Mouse (Mus musculus): ENCODE measurements around the gene Acaa1b. TPM values are rescaled to one million over a fixed set of nuclear protein-coding genes. Genes with fewer than 3 reads are reported as not detected.
A peak's percentile ranks its signal among the peaks of the same experiment; 100 is the strongest.

Gene Acaa1b
- polyA plus RNA-seq (2015; fragmentation: Nextera tagmentation; extraction: Ambion mirVana), result 1.2 and 1.6 TPM in 2 replicates

GRCm38 (mm10) chr9:119156278-119157201, at the start of gene Acaa1b:
TSS of gene Acaa1b (minus strand) at chr9:119157093.
- Histone ChIP-seq H3K9ac (peak within 1 kb of the TSS; percentile 31; the same call in 1 of the 2 replicates), H3K4me1 (no peaks in the 10 kb centered on the region), H3K9me3 (no peaks in the 10 kb centered on the region), H3K27ac (no peak within 1 kb of the TSS), H3K27me3 (peaks cover 22% of the 10 kb centered on the region; the same call in 1 of the 2 replicates), H3K4me2 (peak within 1 kb of the TSS; percentile 70), H3K36me3 (no peaks in the 10 kb centered on the region), H3K4me3 (peak within 1 kb of the TSS; percentile 46)
- ATAC-seq (ENCODE audit: borderline replicate concordance, extremely low read depth, low FRiP score, low TSS enrichment), result peak; percentile 81
- WGBS, result under 1% methylated on average over 65 of the region's 65 CpGs

- no peak for ATAC-seq (ENCODE audit: borderline replicate concordance, extremely low read depth, low FRiP score, low TSS enrichment)
- 70% methylated on average over 2 of the region's 2 CpGs for WGBS
Observed at GRCm38 (mm10) chr9:119206666-119207065, 49.8 kb upstream of the Acaa1b start.

GRCm38 (mm10) chr9:119205756-119206155, 48.9 kb upstream of the Acaa1b start:
- WGBS, result 86% methylated on average over 5 of the region's 5 CpGs

More at GRCm38 (mm10) chr9:119206666-119207065, 49.8 kb upstream of the Acaa1b start:
- Histone ChIP-seq H3K27ac (no peak overlapping the region), H3K27me3 (no peaks in the 10 kb centered on the region), H3K9me3 (no peaks in the 10 kb centered on the region), H3K4me3 (no peak overlapping the region), H3K36me3 (no peaks in the 10 kb centered on the region), H3K4me2 (no peak overlapping the region), H3K4me1 (no peaks in the 10 kb centered on the region), H3K9ac (no peak overlapping the region)

GRCm38 (mm10) chr9:119203617-119204016, 46.7 kb upstream of the Acaa1b start:
- Histone ChIP-seq H3K9ac (no peak overlapping the region), H3K27ac (no peak overlapping the region), H3K4me2 (no peak overlapping the region), H3K36me3 (no peaks in the 10 kb centered on the region), H3K27me3 (no peaks in the 10 kb centered on the region), H3K4me3 (no peak overlapping the region), H3K4me1 (no peaks in the 10 kb centered on the region), H3K9me3 (no peaks in the 10 kb centered on the region)
- 92% methylated on average over 9 of the region's 9 CpGs for WGBS
- ATAC-seq (ENCODE audit: borderline replicate concordance, extremely low read depth, low FRiP score, low TSS enrichment), result no peak

More at GRCm38 (mm10) chr9:119205756-119206155, 48.9 kb upstream of the Acaa1b start:
- Histone ChIP-seq H3K9me3 (no peaks in the 10 kb centered on the region), H3K4me1 (no peaks in the 10 kb centered on the region), H3K27me3 (no peaks in the 10 kb centered on the region), H3K27ac (no peak overlapping the region), H3K9ac (no peak overlapping the region), H3K4me3 (no peak overlapping the region), H3K4me2 (no peak overlapping the region), H3K36me3 (no peaks in the 10 kb centered on the region)
- ATAC-seq (ENCODE audit: borderline replicate concordance, extremely low read depth, low FRiP score, low TSS enrichment), result no peak

GRCm38 (mm10) chr9:119201653-119202052, 44.8 kb upstream of the Acaa1b start:
- ATAC-seq (ENCODE audit: borderline replicate concordance, extremely low read depth, low FRiP score, low TSS enrichment), result no peak
- WGBS, result 79% methylated on average over 5 of the region's 5 CpGs
- Histone ChIP-seq H3K36me3 (no peaks in the 10 kb centered on the region), H3K4me3 (no peak overlapping the region), H3K4me2 (no peak overlapping the region), H3K4me1 (no peaks in the 10 kb centered on the region), H3K9ac (no peak overlapping the region), H3K9me3 (no peaks in the 10 kb centered on the region), H3K27me3 (no peaks in the 10 kb centered on the region), H3K27ac (no peak overlapping the region)

- no peaks in the 10 kb centered on the region for H3K9me3 ChIP-seq
- WGBS, result 64% methylated on average over 10 of the region's 10 CpGs
- H3K27ac ChIP-seq, result no peak overlapping the region
- no peak for ATAC-seq (ENCODE audit: borderline replicate concordance, extremely low read depth, low FRiP score, low TSS enrichment)
- H3K27me3 ChIP-seq, result no peaks in the 10 kb centered on the region
- no peak overlapping the region for H3K4me3 ChIP-seq
- no peak overlapping the region for H3K4me2 ChIP-seq
- H3K4me1 ChIP-seq, result no peaks in the 10 kb centered on the region
- H3K36me3 ChIP-seq, result no peaks in the 10 kb centered on the region
- no peak overlapping the region for H3K9ac ChIP-seq
Observed at GRCm38 (mm10) chr9:119199151-119199861, 42.4 kb upstream of the Acaa1b start.

- Histone ChIP-seq H3K9me3 (no peaks in the 10 kb centered on the region), H3K27ac (no peak overlapping the region), H3K4me2 (no peak overlapping the region), H3K27me3 (no peaks in the 10 kb centered on the region), H3K4me1 (no peaks in the 10 kb centered on the region), H3K4me3 (no peak overlapping the region), H3K9ac (no peak overlapping the region), H3K36me3 (no peaks in the 10 kb centered on the region)
- no peak for ATAC-seq (ENCODE audit: borderline replicate concordance, extremely low read depth, low FRiP score, low TSS enrichment)
- WGBS, result 29% methylated on average over 11 of the region's 11 CpGs
Observed at GRCm38 (mm10) chr9:119192202-119192990, 35.5 kb upstream of the Acaa1b start.

GRCm38 (mm10) chr9:119181241-119181728, 24.4 kb upstream of the Acaa1b start:
- H3K36me3 ChIP-seq, result no peaks in the 10 kb centered on the region
- H3K4me3 ChIP-seq, result no peak overlapping the region
- H3K27ac ChIP-seq, result peak overlapping the region; percentile 68
- H3K4me2 ChIP-seq, result no peak overlapping the region
- peak; percentile 86 for ATAC-seq (ENCODE audit: borderline replicate concordance, extremely low read depth, low FRiP score, low TSS enrichment)
- WGBS, result 3% methylated on average over 3 of the region's 3 CpGs
- peaks cover 22% of the 10 kb centered on the region for H3K4me1 ChIP-seq
- H3K27me3 ChIP-seq, result no peaks in the 10 kb centered on the region
- no peak overlapping the region for H3K9ac ChIP-seq
- no peaks in the 10 kb centered on the region for H3K9me3 ChIP-seq

GRCm38 (mm10) chr9:119179292-119179691, 22.4 kb upstream of the Acaa1b start:
- 83% methylated on average over 11 of the region's 11 CpGs for WGBS
- no peak overlapping the region for H3K9ac ChIP-seq
- H3K4me3 ChIP-seq, result no peak overlapping the region
- no peaks in the 10 kb centered on the region for H3K9me3 ChIP-seq
- no peak for ATAC-seq (ENCODE audit: borderline replicate concordance, extremely low read depth, low FRiP score, low TSS enrichment)
- H3K27ac ChIP-seq, result no peak overlapping the region
- H3K27me3 ChIP-seq, result no peaks in the 10 kb centered on the region
- peaks cover 22% of the 10 kb centered on the region for H3K4me1 ChIP-seq
- H3K36me3 ChIP-seq, result no peaks in the 10 kb centered on the region
- no peak overlapping the region for H3K4me2 ChIP-seq

- Histone ChIP-seq H3K27me3 (no peaks in the 10 kb centered on the region), H3K9me3 (no peaks in the 10 kb centered on the region), H3K27ac (no peak overlapping the region), H3K36me3 (no peaks in the 10 kb centered on the region), H3K9ac (no peak overlapping the region), H3K4me1 (no peaks in the 10 kb centered on the region), H3K4me3 (no peak overlapping the region), H3K4me2 (no peak overlapping the region)
- 96% methylated on average over 2 of the region's 2 CpGs for WGBS
- ATAC-seq (ENCODE audit: borderline replicate concordance, extremely low read depth, low FRiP score, low TSS enrichment), result no peak
Observed at GRCm38 (mm10) chr9:119167608-119168007, 10.7 kb upstream of the Acaa1b start.

GRCm38 (mm10) chr9:119165548-119165947, 8.7 kb upstream of the Acaa1b start:
- Histone ChIP-seq H3K27me3 (no peaks in the 10 kb centered on the region), H3K36me3 (no peaks in the 10 kb centered on the region), H3K27ac (no peak overlapping the region), H3K4me3 (no peak overlapping the region), H3K9me3 (no peaks in the 10 kb centered on the region), H3K4me1 (no peaks in the 10 kb centered on the region), H3K4me2 (no peak overlapping the region), H3K9ac (no peak overlapping the region)
- WGBS, result 86% methylated on average over 6 of the region's 6 CpGs
- ATAC-seq (ENCODE audit: borderline replicate concordance, extremely low read depth, low FRiP score, low TSS enrichment), result no peak
